Mouse (Mus musculus) kidney, postnatal 36 days (tissue): ENCODE data around the gene Cwh43.

Experiments used
- DNase-seq, 2 experiments: peaks; one replicate each; pipeline ENCODE4 v3.0.0; 2021 to 2022; ENCODE audit warnings: mixed read lengths in 2 of 2

Cwh43 gene

DNA sequence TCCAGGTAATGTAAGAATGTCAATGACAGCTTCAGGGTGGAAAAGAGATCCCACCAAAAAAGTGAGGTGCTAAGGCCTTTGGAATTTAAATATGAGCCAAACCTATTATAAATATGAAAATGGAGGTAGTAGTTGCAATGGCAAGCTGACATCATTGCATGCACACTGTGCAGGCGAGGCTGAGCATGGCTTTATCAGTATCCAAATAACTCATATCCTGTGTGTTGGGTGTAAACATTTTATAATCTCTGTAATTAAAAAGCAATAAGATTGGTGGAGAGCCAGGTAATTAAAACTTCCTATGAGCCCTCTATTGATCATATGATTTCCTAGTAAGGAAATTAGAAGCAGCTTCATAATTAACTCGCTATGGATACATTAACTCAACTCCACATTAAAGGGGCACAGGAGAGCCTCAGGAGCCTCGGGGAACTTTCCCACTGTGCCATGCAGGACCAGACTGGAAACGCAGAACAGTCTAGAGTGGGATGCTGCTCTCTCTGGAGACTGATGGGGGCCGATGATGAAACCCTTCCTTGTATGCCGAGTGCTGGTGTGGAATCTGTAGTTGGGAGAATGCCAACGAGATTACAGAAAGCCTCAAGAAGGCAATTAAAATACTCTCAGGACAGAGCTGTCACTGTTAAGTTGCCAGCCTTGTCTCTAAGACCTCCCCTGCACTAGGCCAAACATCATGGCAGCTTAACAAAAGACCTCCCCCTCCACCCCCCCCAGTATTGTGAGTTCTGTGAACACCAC lies 5.9 kb upstream of the Cwh43 start:
- DNase-seq, result no peak

DNA sequence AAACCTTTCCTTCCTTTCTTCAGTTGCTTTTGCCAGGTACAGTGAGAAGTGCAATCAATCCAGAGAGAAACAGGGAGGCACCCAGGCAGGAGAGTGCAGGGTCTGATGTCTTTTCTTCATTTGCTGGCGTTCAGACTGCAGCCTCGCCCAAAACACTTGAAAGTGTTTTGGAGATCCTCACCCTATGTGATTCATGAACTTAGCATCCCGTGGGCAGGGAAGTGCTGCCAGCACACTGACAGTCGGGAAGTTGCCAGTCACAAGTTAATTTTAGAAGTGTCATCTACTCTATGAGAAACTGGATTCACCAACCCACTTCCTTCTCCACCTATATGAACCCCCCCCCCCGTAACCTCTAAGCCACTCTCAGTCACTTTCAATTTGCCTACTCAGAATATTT lies 4.5 kb upstream of the Cwh43 start:
- no peak for DNase-seq

DNA sequence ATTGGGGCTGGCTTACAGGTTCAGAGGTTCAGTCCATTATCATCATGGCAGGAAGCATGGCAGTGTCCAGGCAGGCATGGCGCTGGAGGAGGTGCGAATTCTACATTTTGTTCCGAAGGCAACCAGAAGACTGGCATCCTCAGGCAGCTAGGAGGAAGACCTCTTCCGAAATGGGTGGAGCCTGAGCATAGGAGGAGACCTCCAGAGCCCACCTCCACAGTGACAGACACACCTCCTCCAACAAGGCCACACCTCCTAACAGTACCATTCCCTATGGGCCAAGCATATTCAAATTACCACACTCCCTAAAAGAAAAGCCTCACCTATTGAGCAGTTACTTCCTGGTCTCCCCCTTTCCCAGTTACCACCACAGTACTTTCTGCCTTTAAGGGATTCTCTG lies 3.0 kb upstream of the Cwh43 start:
- DNase-seq, result no peak

DNA sequence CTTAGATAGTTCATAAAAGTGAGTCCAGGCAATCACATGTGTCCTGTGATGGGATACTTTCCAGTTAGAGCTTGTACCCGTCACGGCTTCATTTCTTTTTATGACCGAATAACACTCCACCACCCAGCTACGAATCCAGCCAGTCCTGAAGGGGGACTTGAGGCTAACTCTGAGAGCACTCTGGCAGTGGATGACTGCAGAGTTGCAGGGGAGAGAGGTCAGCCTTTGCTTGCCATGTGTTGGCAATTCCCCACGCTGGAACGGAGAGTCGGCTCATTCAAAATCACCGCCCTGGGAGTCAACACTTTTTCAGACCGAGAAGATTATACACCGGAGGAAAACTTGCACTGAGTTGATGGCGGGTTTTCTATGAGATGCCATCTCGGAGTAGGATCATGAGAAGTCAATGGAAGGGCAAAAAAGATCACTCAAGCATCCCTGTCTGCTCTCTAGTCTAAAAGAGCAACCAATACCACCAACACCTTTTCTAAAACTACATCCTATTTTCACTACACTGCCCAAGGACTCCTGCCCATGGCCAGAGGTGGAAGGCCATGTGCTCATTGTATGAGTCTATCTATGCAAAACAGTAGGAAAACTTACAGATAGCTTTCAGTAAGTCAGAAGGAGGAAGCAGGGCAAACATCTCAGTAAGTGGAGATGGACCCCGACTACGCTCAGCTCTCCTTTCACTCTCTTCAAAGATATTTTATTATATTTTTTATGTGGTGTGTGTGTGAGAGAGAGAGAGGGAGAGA lies 2.4 kb upstream of the Cwh43 start:
- DNase-seq, result no peak

DNA sequence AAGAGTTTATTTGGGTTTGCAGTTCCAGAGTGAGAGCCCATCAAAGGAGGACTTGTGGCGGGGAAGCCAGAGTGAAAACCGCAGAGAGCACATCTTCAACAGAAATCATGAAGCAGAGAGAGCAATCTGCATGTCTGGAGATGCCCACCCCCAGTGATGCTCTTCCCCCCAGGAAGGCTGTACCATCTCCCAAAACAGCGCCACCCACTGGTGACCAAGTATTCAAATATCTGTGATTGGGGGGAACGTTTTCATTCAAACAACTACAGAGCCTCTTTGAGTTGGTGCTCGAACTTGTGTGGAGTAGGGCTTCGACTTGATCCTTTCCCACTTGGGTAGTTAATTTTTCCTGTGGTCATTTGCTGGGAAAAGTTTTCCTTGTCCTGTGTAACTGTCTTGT lies 1.1 kb upstream of the Cwh43 start:
- no peak for DNase-seq

DNA sequence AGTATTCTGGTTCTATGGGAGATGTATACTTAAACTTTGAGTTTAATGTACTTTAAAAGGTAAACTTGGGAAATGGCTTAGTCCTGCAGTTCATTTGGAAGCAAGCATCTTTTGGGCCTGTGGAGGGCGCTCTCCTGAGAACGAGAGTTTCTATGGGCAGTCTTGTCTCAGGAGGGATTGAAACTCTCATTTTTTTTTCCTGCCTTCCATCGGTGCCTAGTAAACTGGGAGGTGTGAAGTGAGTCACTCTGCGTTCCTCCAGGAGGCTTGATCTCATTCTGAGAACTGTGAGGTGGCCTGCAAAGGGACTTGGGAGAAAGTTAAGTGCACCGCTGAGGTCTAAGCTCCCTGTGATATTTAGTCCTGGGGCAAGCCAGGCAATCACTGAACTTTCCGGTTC lies 986 bp downstream of the Cwh43 start:
- peak in 1 of 2 experiments; percentile 14 for DNase-seq

DNA sequence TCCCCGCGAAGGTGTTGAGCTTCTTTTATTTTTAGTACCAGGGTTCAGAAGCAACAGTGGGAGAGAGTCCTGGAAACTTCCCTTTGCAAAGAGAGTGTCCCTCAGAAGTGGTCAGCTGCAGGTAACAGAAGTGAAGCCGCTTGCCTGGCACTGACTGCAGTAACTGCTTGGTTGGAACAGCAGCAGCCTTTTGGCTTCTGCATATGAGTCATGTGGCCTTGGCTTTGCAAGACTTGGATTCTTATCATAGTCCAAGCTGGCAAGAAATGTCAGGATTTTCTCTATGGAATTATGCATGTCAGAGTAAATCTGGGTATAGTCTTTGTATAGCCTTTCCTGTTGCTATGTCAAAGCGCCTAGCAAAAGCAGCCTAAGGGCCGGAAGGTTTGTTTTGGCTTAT lies 4.1 kb downstream of the Cwh43 start:
- DNase-seq, result no peak

DNA sequence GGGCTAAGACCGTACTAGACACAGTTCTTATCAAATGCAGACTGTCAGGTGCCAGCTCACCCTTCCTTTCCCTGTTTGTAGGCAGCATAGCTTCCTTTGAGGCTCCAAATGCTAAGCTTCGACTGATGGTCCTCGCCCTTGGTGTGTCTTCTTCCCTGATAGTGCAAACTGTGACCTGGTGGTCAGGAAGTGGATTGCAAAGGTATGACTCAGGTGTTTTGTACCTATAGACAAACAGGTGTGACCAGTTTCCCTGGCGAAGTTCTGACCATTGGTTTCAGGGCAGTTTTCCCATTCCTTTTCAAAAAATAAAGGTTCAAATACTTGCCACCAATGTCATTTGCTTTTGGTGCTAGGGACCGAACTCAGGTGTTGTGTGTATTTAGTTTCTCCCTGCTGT lies 5.9 kb downstream of the Cwh43 start:
- DNase-seq, result no peak

DNA sequence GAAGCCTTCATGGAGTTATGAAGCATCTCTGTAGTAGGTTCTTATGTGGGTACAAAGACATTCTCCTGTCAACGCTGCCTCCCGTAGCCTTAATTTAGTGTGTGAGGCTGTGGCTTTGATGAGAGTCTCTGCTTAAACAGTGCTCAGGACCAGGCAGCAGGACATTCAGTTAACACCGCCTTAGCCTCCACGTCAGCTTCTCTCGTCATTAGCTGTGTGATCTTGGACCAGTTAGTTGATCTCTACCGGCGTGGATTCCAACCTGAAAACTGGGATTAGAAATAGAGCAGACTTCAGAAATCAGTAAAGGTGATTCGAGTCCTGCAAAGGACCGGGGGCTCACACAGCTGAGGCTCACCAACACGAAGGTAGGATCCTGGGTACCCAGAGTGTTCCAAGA lies 8.3 kb downstream of the Cwh43 start:
- no peak for DNase-seq

DNA sequence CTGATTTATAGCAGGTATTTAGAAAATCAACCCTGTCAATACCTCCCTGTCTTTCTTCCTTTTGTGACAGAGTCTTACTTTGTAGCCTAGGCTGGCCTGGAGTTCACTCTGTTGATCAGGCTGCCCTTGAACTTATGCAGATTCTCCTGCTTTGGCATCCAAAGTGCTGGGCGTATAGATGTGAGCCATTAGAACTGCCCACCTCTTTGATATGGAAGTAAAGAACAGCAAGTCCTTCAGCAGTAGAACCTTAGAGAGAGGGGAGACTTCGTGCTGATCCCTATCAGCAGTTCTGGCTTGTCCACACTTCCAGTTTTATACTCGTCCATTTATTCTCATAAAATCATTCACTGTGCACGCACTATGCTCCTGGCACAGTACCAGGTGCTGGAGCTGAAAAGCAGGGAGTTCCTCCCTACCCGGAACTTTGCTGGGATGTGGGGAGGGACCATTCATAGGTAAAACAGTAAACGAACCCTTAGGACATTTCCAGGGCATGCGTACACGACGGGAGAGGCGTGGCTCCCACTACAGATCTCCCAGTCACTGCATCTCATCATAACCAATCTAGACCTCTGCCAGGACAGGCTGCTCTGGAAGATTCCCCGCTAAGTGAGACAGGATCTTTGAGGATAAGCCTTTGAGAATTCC lies 13.3 kb downstream of the Cwh43 start:
- DNase-seq, result peak; percentile 9 to 12

DNA sequence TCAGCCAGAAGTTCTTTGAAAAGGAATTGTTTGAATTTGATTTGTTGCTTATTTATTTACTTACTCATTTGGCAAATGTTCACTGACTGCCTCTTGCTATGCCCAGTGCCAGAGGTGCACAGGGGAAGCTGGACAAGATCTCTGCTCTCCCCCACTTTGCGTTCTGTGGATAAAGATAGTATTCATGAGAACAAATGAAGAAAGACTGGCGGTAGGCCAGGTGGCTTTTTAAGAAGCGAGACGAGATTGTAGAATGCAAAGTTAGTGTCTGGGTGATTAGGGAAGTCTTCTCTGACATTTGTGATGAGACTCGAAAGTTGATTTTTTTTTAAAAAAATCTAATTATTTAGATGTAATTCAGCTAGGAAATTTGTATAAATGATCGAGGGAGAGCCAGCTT lies 20.9 kb downstream of the Cwh43 start:
- DNase-seq, result no peak

DNA sequence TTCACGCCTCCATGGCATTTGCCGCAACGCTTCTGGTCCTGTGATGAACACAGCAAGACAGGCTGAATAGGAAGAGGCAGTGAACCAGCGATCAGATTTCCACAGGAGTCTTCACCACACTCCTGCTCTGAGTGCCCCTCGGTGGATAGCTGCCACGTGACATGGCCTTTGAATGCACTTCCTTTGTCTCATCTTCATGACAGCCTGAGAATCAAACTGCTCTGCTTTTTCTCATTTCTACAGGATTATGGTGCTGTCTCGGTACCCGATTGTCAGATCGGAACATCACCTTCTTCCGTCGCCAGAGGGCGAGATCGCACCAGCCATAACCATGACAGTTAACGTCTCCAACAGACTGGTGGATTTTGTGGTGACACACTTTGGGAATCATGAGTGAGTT lies 25.7 kb downstream of the Cwh43 start:
- peak; percentile 70 to 90 for DNase-seq

DNA sequence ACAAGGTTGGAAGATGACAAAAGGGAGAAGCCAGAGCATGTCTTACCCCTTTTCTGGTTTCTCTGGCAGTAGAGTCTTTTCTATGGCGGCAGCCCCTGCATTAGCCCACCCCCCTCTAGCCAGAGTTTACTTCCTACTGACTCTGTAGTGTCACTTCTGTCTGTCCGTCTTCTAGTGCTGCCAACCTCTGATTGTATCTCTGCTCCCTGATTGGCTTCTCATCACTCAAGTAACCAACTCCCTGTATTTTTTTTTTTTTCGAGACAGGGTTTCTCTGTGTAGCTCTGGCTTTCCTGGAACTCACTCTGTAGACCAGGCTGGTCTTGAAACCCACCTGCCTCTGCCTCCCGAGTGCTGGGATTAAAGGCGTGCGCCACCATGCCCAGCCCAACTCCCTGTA lies 26.9 kb downstream of the Cwh43 start:
- no peak for DNase-seq

DNA sequence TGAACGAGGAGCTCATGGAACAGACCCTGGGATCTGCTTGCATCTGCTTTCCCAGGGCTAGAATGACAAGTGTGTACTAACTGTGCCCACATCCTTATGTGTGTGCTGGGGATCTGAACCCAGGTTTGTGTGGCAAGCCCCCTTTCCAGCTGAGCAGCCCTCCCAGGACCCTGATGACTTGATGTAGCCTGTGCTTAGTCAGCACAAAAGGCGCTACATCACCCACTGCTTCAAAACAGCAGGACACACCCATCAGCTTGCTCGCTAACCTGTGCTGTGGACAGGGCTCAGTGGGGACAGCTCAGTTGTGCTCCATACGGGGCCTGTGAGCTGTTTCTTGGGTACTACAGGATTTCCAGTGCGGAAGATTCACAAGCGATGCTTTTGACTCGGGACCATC lies 28.9 kb downstream of the Cwh43 start:
- DNase-seq, result no peak

DNA sequence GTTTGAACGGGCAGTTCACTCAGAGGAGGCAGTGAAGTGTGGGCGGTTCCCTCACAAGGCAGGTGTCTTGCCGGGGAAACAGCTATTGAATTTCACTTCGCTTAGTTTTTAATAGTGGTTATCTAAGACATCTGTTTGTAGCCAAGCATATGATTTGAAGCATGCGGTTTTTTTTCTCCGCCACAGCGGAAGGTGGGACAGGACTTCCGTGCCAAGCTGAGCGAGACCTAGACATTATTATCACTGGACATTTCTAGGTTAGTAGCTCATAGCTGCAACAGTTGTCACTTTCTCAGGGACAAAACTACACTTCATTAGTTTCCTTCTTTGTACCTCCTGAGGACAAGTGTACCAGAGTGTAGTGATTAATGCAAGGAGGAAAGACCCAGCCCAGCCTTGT lies 36.3 kb downstream of the Cwh43 start:
- no peak for DNase-seq

DNA sequence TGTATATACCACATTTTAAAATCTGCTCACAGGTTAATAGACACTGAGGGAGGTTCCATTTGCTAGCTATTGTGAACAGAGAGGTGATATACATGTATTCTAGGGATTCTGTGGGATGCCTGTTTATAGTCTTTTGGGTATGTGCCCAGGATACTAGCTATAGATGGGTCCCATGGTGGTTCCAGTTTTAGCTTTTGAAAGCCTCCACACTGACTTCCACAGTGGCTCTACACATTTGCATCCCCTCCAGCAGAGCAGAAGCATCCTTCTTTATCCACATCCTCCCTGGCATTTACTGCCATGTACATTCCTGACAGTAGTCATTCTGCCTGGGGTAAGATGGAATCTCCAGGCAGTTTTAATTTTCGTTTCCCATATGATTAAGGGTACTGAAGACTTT lies 44.4 kb downstream of the Cwh43 start:
- DNase-seq, result no peak

DNA sequence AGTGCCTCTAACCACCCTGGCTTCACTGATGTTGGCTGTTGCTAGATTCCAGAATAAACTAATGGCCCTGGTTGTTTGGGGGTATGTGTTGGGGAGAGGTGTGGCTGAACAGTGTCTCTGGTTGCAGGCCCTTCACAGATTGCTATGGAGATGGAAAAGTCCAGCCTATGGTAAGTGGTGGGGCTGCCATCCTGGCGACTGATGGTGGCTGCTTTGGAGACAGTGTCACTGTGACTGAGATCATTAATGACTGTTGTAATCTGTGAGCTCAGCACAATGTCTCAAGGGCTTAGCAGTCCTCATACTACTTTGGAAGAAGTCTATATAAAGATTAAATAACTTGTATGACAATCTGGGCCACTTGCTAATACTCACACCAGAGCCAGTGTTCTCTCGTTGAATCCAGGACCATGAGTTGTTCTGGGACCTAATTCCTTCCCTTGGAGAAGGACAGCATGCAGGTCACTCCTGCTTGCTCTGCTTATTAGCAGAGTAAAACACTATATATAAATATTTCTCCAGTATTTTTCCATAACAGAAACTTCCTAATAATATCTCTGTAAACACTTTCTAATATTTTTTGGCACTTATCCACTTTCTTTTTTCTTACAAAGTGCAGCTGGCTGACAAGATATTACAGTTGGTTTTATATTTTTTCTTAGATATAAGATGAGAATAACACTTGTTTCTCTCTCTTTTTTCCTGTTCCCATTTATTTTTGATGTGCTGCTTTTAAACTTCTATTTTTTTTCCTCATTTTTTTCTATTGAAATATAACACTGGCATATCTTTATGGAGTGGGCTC lies 48.8 kb downstream of the Cwh43 start:
- DNase-seq, result no peak

DNA sequence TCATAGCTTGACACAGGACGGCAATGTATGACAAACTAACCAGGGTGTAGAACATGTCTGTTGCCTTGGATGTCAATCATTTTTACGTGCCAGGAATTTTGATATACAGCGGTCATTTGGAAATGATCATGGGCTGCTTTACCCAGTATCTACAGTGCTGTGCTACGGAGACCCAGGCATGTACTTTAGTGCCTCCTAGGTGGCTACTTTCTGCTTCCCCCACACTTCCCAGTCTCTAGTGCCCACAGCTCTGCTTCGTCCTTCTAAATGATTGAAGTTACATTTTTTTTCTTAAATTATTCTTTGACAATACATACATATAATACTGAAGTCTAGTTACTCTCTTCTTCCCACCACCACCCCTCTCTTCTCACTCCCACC lies 49.4 kb downstream of the Cwh43 start:
- DNase-seq, result no peak

DNA sequence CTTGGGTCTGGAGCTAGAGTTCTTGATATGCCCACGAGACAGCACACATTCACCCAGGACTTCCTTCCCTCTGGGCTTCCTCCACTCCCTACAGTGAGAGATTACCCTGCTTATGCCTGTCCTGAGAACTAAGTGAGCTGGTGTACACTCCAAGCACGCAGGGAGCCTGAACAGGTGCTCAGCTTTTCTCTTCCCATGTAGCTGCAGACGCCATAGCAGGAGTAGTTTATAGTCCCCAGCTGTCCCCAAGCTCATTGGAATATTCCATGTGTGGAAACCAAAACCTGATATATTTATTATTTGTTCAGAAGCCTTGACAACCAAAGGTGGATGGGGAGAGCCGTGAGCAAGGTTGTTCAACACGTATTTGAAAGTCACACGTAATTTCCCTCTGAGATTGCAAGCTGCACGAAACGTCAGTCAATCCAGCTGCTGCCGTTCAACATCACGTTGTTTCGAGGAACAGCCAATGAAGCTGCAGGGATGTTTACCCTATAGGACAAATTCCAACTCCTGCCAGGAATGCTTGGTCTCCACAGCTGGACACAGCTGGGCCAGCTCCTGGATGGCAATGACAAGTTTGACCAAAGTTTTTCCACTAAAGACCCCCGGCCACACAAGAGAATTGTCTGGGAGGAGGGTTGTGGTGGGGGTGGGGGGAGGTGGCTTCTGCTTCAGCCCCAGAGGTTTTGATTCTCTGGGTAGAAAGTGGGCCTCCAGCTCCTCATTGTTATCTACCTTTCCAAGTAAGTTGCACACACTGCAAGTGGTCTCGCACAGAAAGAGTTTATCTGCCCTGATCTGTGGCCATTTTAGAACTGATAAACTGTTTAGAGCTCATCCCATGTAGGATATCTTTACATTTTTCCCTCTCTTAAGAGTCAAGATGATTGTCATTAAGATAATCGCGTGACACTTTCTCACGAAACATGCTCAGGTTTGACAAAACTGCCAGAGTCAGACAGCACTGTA lies 62.9 kb downstream of the Cwh43 start:
- DNase-seq, result no peak

DNA sequence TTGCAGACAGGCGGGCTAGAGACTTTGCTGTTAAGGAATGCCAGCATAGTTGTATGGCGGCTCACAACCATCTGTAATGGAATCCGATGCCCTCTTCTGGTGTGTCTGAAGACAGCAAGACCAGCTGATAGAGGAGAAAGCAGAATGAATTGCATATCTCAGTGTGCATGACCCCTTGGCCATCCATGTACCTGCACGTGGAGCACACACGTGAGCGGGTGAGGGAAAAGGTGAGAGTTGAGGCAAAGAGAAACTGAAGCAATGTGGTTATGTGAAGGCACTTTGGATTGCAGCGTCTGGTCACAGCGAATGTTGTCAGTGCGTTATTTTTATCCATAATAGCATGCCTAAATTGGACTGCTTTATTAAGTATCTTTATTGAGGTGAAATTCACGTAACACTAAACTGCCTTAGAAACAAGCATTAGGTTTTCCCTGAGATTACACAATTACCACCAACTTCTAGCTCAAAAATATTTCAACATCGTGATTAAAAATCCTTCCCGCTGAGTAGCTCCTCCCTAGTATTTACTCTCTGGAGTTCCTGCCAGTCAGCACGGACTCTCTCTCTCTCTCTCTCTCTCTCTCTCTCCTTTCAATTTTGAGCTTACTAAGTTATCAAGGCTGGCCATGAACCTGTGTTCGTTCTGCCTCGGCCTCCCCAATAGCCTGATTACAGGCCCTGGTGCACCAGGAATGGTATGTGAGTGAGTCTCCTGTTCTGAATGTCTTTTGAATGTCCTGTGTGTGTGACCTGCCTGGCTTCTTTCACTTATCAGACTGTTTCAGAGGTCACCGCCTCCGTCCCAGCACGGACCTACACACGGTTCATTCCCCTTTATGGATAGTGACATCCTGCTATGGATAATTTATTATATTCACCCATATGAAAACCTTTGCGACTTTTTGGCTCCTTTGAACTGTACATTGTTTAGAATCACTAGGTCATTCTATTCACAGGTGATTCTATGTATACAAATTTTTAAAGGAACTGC lies 68.8 kb downstream of the Cwh43 start:
- DNase-seq, result no peak

DNA sequence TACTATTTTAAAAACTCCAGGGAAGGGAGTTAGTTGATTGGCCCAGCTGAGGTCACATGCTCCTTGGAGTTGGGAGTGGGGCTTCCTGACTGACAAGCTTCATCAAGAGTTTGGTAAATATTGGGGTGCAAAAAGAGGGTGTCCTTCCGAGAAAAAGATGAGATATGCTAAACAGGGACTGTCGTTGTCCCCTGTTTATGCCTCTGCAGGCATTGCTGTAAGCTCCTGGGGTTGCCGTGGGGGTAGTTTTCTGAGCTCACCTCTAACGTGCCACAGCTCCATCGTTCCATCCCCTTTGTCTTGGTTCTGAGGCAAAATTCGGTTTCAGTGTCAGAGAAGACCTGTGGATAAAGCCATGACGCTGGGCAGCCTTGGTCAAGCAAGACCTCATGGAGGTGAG lies 74.8 kb downstream of the Cwh43 start, which contains the start of gene Dcun1d4:
Gene Dcun1d4 (plus strand): TSS at position 301 of the 400 bp plus-strand sequence.
- no peak for DNase-seq
